Mouse (Mus musculus) cerebellum, adult 2 months (tissue): ENCODE results near the gene Zdhhc17.

ENCODE experiments used
- CTCF ChIP-seq: fragments of 200-500 bp; IDR thresholded peaks from 2 replicates; pipeline ENCODE4 v1.5.1; 2011; ENCODE audit warnings: low read depth, mild to moderate bottlenecking, control low read depth, low read length, moderate library complexity, borderline replicate concordance; ENCODE audit not compliant: insufficient read depth
- POLR2A ChIP-seq: fragments of 200-500 bp; IDR thresholded peaks from 2 replicates; pipeline ENCODE4 v1.6.1; 2011; ENCODE audit warnings: low read length, control low read depth, borderline replicate concordance; ENCODE audit not compliant: insufficient read depth

GRCm38 (mm10) chr10:110939717-110940116, 70.2 kb downstream of the Zdhhc17 start:
- TF ChIP-seq POLR2A (no peak), CTCF (no peak)
